Mouse (Mus musculus) heart, adult 2 months (tissue): ENCODE measurements around the gene Atp8a1.

Experiments
- CTCF ChIP-seq: fragments of 200-600 bp; IDR thresholded peaks from 2 replicates; pipeline ENCODE4 v1.8.1; 2022; ENCODE audit warnings: antibody characterized with exemption, mild to moderate bottlenecking, moderate library complexity
- EP300 ChIP-seq: fragments of 200-500 bp; IDR thresholded peaks from 2 replicates; pipeline ENCODE4 v1.6.1; 2011; ENCODE audit warnings: low read depth, low read length, control low read depth; ENCODE audit not compliant: insufficient read depth
- POLR2A ChIP-seq: fragments of 200-500 bp; IDR thresholded peaks from 2 replicates; pipeline ENCODE4 v1.6.1; 2011; ENCODE audit warnings: mild to moderate bottlenecking, low read depth, low read length, control low read depth; ENCODE audit not compliant: insufficient read depth

- TF ChIP-seq CTCF: no peak
- no peak for TF ChIP-seq POLR2A
- no peak for TF ChIP-seq EP300
Measured at GRCm38 (mm10) chr5:67685906-67686305, 161.3 kb downstream of the Atp8a1 start.
